Mouse (Mus musculus): Measurements from ENCODE around the gene Nav2.

DNA sequence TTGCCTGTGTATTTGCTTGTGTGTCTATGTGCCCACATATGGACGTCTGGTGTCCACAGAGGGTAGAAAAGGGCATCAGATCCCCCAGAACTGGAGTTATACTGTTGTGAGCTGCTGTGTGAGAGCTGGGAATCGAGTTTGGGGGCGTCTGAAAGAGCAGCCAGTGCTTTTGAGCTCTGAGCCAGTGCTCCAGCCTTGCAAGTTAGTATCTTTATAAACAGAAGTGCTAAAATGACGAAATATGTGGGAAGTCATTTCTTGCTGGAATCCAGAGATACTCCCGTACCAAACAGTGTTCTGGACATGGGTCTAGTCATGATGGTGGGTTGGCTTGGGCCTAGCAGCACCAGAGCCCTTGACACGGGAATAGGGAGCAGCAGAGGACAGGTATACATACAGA, 13.8 kb upstream of the Nav2 start:
- TF ChIP-seq POLR2A (IDR thresholded peaks at IDR 0.05; ENCODE audit: low read depth, low read length) (no peak), SMC3 (IDR thresholded peaks at IDR 0.05; ENCODE audit: low read depth, low read length) (no peak), MAFK (IDR thresholded peaks at IDR 0.05; ENCODE audit: insufficient replicate concordance, low read length) (no peak), TCF12 (IDR thresholded peaks at IDR 0.05; ENCODE audit: low read depth, low read length) (no peak), CTCF (conservative IDR thresholded peaks at IDR 0.05 in 1 of 2, IDR thresholded peaks at IDR 0.05 in 1 of 2; ENCODE audit: low read depth in 2 of 2, low read length in 2 of 2) (no peak), UBTF (IDR thresholded peaks at IDR 0.05; ENCODE audit: low read depth, low read length) (no peak), ZNF384 (IDR thresholded peaks at IDR 0.05; ENCODE audit: low read depth, low read length) (no peak), GABPA (IDR thresholded peaks at IDR 0.05; ENCODE audit: insufficient replicate concordance, low read depth, low read length) (no peak), CHD1 (IDR thresholded peaks at IDR 0.05; ENCODE audit: low read depth, low read length) (no peak), JUND (conservative IDR thresholded peaks at IDR 0.05; ENCODE audit: low read depth, low read length) (no peak), ELF1 (IDR thresholded peaks at IDR 0.05; ENCODE audit: low read depth, low read length) (no peak), HCFC1 (IDR thresholded peaks at IDR 0.05; ENCODE audit: low read depth, low read length) (no peak), NELFE (IDR thresholded peaks at IDR 0.05; ENCODE audit: low read depth, low read length) (no peak)
